Mouse (Mus musculus) layer of hippocampus, postnatal 25 days (tissue): Measurements from ENCODE around the gene Rnft1. TPM values are rescaled to one million over a fixed set of nuclear protein-coding genes. Genes with fewer than 3 reads are reported as not detected.
"Not testable (repeated sequence)": the region's sequence is repeated elsewhere in the genome, so short reads cannot be mapped to it uniquely, and the experiment has no call there.

Source experiments
- DNase-seq, 2 experiments: peaks; one replicate each; pipeline ENCODE4 v3.0.0; 2022; ENCODE audit warnings: mixed read lengths in 2 of 2, low spot score in 1 of 2; ENCODE audit errors: extremely low spot score in 1 of 2
- total RNA-seq, 2 experiments: library from RNA; stranded (reverse); gene quantifications; 2 replicates each; pipeline ENCODE4 v1.2.3; 2021

Gene Rnft1
- total RNA-seq, 2 experiments from 2014 or later = 28.9 to 33.5 TPM

DNA sequence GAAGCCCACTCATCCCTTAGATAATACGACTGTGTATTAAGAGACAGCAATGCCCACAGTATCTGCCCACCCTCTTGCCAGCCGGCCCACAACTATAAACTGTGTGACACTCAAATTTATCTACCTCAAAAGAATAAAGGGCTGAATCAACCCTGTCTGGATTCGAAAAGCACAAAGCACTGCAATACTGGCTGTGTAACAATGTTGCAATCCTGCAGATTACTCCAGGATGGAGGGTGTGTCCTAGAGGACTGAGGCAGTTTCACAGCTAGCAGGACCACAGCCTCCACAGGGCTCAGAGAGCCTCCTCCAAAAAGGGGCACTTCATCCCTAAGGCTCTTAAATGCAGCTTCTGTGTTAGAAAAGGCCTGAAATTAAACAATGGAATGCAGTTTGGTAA lies 32.2 kb downstream of the Rnft1 start:
- DNase-seq = no peak

DNA sequence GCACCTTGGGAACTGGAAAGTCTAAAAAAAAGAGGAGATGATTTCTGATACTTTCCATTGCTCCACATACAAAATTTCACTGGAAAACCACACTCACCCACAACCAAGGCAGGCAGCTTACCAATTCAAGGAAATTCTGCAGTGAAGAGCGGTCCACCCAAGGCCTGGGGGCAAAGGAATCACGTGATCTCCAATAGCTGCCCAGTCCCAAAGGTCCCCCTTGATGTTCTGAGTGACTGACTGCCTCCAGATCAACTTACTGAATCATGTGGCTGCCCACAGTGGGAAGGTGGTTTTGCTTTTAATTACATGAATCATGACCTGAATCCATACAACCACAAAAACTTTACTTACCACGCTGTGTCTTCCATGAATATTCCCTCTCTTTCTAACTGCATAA lies 32.8 kb downstream of the Rnft1 start:
- no peak for DNase-seq

DNA sequence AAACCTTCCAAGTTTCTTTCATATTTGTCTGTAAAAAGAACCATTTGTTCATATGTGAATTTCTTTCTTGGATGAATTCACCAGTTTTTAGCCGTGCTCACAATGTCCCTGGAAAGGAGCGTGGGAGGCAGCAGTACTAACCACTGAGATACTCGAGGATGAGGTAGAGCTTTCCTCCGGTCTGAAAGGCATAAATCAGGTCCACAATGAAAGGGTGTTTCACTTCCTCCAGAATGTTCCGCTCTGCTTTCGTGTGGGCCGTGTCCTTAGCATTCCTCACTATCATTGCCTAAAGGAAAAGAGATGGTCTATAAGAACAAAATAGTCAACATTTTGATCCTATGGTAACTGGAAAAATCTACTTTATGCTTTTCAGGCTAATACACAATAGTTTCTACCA lies 35.3 kb downstream of the Rnft1 start:
- DNase-seq = no peak

DNA sequence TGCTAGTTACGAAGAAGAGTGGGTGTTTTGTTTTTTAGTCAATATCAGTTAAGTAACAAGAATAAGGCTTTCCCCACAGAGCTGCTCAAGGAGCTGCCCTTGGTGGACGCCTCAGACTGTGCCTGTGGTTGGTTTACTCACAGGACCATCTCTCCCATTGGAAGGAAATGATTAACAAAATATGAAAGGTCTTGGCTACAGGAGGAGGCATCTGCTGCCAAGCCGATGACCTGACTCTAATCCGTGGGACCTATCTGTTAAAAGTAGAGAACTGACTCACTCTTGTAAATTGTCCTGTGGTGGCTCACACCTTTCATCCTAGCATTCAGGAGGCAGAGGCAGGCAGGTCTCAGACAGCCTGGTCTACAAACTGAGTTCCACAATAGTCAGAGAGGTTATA lies 43.1 kb downstream of the Rnft1 start:
- no peak for DNase-seq

DNA sequence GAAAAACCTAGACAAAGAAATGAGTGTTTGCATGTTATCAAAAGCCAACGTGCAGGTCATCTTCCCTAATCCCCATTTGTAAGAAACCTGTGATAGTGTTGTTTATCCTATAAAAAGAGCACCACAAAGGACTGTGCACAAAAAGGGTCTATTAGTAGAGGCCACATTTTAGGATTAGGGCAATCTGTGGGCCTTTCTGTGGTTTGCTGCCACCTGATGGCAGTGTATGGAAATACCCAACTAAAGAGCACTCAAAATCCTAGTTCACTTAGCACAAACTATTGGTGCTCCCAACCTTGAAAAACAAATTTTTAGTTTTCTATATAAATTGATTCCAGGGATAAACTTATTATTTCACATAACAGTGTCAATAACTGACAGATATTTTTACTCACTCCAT lies 48.4 kb downstream of the Rnft1 start:
- peak in 1 of 2 experiments; percentile 21 for DNase-seq

DNA sequence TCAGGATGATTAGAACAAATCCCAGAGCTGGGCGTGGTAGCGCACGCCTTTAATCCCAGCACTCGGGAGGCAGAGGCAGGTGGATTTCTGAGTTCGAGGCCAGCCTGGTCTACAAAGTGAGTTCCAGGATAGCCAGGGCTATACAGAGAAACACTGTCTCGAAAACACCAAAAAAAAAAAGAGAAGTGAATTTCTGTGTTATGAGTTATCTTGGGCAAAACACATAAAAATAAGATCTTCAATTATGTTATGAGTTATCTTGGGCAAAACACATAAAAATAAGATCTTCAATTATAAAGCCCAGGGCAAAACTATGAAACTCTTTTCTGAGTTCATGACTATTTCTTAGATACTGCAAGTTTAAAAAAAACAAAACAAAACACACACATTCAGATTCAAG lies 48.8 kb downstream of the Rnft1 start:
- DNase-seq = not testable (repeated sequence)

DNA sequence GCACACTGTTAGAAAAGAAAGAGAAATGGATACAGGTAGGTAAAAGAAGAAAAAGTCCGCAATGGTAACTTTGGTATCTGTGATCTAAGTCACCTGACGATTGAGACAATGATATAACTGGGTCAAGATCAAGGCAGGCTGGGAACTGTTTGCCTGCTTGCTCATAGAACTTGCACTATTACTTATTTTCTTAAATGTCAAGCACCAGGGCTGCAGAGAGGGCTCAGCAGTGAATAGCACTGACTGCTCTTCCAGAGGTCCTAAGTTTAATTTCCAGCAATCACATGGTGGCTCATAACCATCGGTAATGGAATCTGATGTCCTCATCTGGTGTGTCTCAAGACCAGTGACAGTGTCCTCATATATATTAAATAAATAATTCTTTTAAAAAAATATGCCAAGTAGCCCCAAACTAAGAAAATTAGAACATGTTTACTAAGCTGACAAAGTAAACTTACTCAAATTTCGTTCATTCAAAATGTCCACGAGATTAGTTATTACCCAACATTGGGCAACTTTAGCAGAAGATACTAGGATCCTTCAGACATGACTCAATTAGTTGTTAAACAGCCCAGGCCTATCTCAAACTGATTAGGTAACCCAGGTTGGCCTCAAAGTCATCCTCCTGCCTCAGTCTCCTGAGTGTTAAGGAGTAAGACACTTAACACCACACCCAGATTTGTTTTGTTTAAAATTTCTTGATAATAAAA lies 49.9 kb downstream of the Rnft1 start:
- DNase-seq = no peak

DNA sequence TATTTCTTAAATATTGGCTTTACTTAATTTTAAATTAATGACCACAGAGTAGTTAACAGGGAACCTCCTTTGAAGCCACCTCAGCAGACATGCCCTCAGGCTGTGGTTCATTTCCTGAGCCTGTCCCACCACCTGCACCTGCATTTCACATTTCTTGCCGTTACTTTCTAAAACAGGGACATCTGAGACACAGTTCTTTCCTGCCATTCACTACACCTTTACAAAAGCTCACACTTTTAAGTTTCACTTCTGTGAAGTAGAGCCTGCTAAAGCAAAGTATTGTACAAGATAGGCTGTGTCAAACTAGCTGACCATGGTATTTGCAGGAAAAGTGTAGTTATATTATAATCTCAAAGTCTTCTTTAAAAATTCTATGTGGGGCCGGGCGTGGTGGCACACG lies 54.3 kb downstream of the Rnft1 start:
- no peak for DNase-seq

DNA sequence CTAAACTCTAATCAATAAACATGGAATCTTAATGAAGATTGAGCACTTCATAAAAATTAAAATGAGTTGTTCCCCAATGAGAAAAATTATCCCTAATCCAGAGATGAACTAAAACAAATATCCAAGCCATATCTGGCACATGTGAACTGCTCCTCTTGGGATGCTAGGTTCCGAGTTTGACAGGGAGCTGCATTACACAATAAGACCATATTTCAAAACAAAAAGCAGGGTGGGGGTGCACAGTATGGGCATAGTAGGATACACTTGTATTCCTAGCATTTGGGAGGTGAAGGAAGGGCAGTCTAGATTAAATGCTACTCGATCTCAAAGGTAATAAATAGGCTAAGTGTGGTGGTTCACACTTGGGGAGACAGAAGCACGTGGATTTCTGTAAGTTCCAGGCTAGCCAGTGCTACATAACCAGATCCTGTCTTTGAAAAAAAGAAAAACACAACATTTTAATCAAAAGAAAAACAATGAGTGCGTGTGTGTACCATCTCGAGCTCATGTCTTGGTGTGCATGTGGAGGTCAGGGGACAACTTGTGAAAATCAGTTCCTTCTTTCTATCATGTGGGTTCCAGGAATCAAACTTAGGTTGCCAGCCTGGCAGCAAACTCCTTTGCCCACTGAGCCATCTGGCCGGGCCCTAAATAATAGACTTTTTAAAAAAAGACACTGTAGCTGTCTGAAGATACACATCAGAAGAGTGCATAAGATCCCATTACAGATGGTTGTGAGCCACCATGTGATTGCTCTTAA lies 55.4 kb downstream of the Rnft1 start:
- DNase-seq = no peak

DNA sequence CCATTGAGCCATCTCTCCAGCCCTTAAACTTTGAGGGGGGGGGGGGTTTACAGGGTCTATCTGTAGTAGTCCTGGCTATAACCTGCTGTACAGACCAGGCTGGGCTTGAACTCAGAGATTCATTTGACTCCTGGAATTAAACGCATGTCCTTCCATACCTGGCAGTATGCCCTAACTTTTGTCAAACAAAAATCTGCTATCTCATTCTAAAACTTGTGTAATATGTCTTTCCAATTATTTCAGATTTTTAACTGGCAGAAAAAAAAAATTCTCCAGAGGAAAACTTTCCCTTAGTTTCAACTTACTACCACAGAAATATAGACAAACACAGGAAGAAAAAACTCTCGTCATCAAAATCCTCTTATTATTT lies 56.0 kb downstream of the Rnft1 start:
- DNase-seq = no peak

DNA sequence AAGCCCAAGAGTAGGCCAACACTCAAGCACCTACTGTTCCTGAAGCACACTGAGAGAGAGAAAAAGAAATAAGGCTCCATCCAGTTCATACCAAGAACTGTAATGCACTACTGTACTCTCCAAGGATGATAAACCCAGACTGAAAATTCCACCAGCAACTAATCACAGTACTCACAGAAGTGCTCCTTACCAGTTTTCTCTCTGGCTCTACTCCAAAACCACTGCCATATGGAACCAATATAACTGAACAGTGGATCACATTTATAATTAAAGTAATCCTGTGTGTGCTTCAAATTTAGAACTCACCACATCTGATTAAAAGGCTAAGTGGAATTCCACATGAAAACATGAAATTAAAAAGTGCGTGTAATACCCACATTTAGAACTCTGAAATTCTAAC lies 58.4 kb downstream of the Rnft1 start:
- no peak for DNase-seq

DNA sequence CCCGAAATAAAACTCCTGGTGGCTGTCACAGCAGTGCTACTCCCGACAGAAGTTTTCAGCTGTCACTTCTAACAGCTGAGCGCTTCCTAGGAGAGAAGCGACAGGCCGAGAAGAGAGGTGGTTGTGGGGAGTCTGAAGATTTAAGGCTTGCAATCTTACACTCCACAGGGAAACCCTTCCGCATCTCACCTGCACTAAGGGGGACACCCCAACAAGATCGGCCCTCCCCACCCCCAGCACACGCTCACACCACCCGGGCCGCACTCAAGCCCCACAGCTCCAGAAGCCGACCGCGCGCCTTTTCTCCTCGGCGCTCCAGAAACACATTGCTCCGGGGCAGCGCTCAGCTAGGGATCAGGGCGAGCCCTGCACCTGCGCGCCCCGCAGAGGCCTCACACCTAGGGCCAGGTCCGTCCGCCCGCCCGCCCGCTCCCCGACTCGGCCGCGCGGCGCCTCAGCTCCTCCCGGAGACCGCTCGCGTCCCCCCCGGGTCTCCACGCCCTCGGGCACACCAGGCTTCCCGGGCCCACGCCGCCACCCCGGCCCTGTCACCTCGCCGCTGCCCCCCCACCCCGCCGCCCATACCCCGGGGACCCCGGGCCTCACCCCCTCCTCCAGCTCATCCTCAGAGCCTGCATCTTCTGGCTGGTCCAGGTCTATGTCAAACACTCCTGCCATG lies 59.6 kb downstream of the Rnft1 start:
- peak in 1 of 2 experiments; percentile 11 for DNase-seq

DNA sequence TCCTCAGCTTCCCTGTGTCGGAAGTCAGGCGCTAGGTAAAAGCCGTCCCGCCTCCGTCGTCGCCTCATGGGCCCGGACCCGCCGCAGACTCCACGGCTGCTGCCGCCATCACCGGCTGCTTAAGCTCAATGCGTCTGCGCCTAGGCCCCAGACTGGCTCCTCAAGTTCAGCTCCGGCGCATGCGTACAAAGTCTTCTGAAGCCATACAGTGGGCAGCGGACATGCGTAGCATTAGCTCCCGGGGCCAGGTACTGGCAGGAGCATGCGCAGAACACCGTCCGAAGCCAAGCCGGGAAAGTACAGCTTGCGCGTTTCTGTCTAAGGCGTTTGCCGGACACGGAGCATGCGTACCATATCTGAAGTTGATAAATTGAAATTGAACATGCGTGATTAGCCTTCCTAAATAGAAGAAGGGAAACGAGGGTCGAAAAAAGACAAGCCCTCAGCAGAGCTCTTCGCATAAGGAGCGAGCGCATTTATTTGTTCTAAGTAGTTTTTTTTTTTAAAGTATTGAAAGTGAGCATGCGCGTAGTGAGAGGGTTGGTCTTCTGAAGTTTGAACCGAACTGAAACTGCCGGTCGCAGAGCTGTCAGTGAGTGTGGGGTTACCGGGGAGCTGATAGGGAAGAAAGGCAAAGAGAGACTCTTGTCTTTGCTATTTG lies 60.3 kb downstream of the Rnft1 start, which contains the start of the genes Rps6kb1 and Tubd1:
Rps6kb1 (minus strand) TSS at position 167 of the 661 bp plus-strand sequence.
Tubd1 (plus strand) TSS at position 353 of the 661 bp plus-strand sequence.
- peak; percentile 90 to 97 for DNase-seq

DNA sequence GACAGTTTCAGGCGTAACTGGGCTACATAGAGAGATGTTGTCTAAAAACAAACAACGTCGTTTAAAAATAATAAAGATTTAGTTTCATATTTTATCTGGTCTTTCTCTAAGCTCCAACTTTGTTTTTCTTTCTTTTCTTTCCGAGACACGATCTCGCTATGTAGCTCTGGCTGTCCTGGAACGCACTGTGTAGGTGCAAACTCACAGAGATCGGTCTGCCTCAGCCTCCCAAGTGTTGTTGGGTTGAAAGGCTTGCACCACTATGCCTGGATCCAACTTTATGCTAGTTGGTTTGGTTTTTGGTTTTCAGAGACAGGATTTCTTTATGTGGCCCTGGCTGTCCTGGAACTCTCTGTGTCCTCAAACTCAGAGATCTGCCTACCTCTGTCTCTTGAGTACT lies 61.1 kb downstream of the Rnft1 start:
- no peak for DNase-seq

DNA sequence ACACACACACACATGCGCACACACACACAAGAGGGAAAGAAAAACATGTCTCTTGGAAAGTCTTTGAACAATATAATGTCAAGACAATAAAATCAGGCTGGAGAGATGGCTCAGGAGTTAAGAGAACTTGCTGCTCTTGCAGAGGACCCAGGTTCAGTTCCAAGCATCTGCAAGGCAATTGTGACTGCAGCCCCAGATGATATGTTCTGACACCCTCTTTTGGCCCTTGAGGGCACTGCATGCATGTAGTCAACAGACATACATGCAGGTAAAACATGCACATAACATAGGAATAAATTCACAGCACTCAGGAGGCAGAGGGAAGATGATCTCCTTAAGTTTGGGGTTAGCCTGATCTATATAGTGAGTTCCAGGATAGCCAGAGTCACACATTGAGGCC lies 63.0 kb downstream of the Rnft1 start:
- DNase-seq = no peak

Other genes starting within 250 kb of the Rnft1 start
- gene Ints2, start 227.1 kb upstream of the Rnft1 start, total RNA-seq = 10 to 100 TPM; 21.8 to 23.1 TPM
- gene Med13, start 127.1 kb upstream of the Rnft1 start, total RNA-seq = 10 to 100 TPM; 51.0 to 60.5 TPM
- 10 to 100 TPM; 34.5 to 41.6 TPM for gene Rps6kb1, start 60.1 kb downstream of the Rnft1 start, total RNA-seq
- gene Tubd1, start 60.3 kb downstream of the Rnft1 start, total RNA-seq = 1 to 10 TPM; 5.1 to 6.8 TPM
- gene Vmp1, start 199.2 kb downstream of the Rnft1 start, total RNA-seq = 100 to 1,000 TPM; 117 to 132 TPM
- 1 to 10 TPM; 8.9 to 9.8 TPM for gene Ptrh2, start 199.3 kb downstream of the Rnft1 start, total RNA-seq